Mouse (Mus musculus): ENCODE measurements around the gene Ssr2. TPM values are rescaled to one million over a fixed set of nuclear protein-coding genes. Genes with fewer than 3 reads are reported as not detected.

Ssr2 gene
- total RNA-seq, 2 experiments from 2014 or later: 240 to 260 TPM

Small RNAs within 50 kb of the gene (microRNA-seq; reads per million reads assigned to microRNA genes)
- gene Mir1905: not detected

Other genes starting within 250 kb of the Ssr2 start
- 1 to 10 TPM; 3.5 to 3.7 TPM for gene Tmem79, start 239.7 kb upstream of the Ssr2 start, total RNA-seq (2021)
- gene Smg5, start 239.6 kb upstream of the Ssr2 start, total RNA-seq (2021): 10 to 100 TPM; 68.2 to 69.0 TPM
- gene Paqr6, start 211.3 kb upstream of the Ssr2 start, total RNA-seq (2021): 1 to 10 TPM; 4.9 to 6.4 TPM
- 1 to 10 TPM in 1 of 2 experiments, under 1 TPM in 1; 0.93 to 1.1 TPM for gene Bglap3, start 203.1 kb upstream of the Ssr2 start, total RNA-seq (2021)
- not detected for gene Bglap2, start 197.2 kb upstream of the Ssr2 start, total RNA-seq (2021)
- 1 to 10 TPM; 2.5 to 2.8 TPM for gene Bglap, start 191.4 kb upstream of the Ssr2 start, total RNA-seq (2021)
- gene Pmf1, start 165.5 kb upstream of the Ssr2 start, total RNA-seq (2021): 10 to 100 TPM; 78.8 to 79.0 TPM
- 10 to 100 TPM; 34.9 to 35.7 TPM for gene Slc25a44, start 150.7 kb upstream of the Ssr2 start, total RNA-seq (2021)
- gene Sema4a, start 114.7 kb upstream of the Ssr2 start, total RNA-seq (2021): 10 to 100 TPM; 11.5 to 15.5 TPM
- gene Lmna, start 65.9 kb upstream of the Ssr2 start, total RNA-seq (2021): 100 to 1,000 TPM; 109 to 113 TPM
- gene Mex3a, start 43.5 kb upstream of the Ssr2 start, total RNA-seq (2021): 10 to 100 TPM; 11.2 to 16.1 TPM
- 1 to 10 TPM in 1 of 2 experiments, under 1 TPM in 1; 0.54 to 3.9 TPM for gene Rab25, start 27.6 kb upstream of the Ssr2 start, total RNA-seq (2021)
- gene Lamtor2, start 22.8 kb upstream of the Ssr2 start, total RNA-seq (2021): 100 to 1,000 TPM; 108 to 113 TPM
- gene Ubqln4, start 22.1 kb upstream of the Ssr2 start, total RNA-seq (2021): 10 to 100 TPM; 52.6 to 62.6 TPM
- gene Arhgef2, start 30.1 kb downstream of the Ssr2 start, total RNA-seq (2021): 10 to 100 TPM; 65.7 to 77.0 TPM
- gene Rxfp4, start 77.3 kb downstream of the Ssr2 start, total RNA-seq (2021): not detected
- 10 to 100 TPM; 88.1 to 93.5 TPM for gene Khdc4, start 109.9 kb downstream of the Ssr2 start, total RNA-seq (2021)
- 10 to 100 TPM; 53.4 to 54.0 TPM for gene Rit1, start 141.0 kb downstream of the Ssr2 start, total RNA-seq (2021)
- 10 to 100 TPM; 23.6 to 29.5 TPM for gene Syt11, start 199.3 kb downstream of the Ssr2 start, total RNA-seq (2021)